Mouse (Mus musculus) neutrophil, adult 83 days (primary cell): ENCODE data around the gene Tgm2. TPM values are rescaled to one million over a fixed set of nuclear protein-coding genes. Genes with fewer than 3 reads are reported as not detected.

Experiments used
- total RNA-seq, 2 experiments: library from RNA; stranded (reverse); gene quantifications; one replicate each; pipeline ENCODE4 v1.2.4; 2023

The Tgm2 gene
- total RNA-seq: 10 to 100 TPM in 1 of 2 experiments, 1 to 10 TPM in 1; 9.9 to 13.9 TPM

GRCm38 (mm10) chr2:158146223-158146622 is at the start of gene Tgm2:
Tgm2 (minus strand) TSS chr2:158146436.

Other genes with a start within 250 kb of the Tgm2 start
- not detected for gene Vstm2l, start 231.8 kb downstream of the Tgm2 start, total RNA-seq
- 10 to 100 TPM; 22.1 to 22.7 TPM for gene Tti1, start 118.0 kb downstream of the Tgm2 start, total RNA-seq
- 10 to 100 TPM; 21.6 to 27.1 TPM for gene Rprd1b, start 117.9 kb downstream of the Tgm2 start, total RNA-seq
- gene D630003M21Rik, start 82.8 kb upstream of the Tgm2 start, total RNA-seq: not detected
- not detected for gene Bpi, start 111.7 kb upstream of the Tgm2 start, total RNA-seq
- 10 to 100 TPM; 60.8 to 64.5 TPM for gene Lbp, start 160.1 kb upstream of the Tgm2 start, total RNA-seq
- gene Snhg11, start 229.2 kb upstream of the Tgm2 start, total RNA-seq: not detected